In genomic region chr3:96639219-96639618, GRCm38 (mm10) we compare ENCODE assay signal across 9 mouse cellular contexts. TPM values are rescaled to one million over a fixed set of nuclear protein-coding genes. Genes with fewer than 3 reads are reported as not detected.
DNase-seq lines count a peak whose midpoint lies in the region; ATAC-seq and TF ChIP-seq lines count a peak whose summit lies in the region.
"Had no signal": no experiment of that assay in that cellular context is flagged by ENCODE, and none has a peak within 500 bp of the region (broad histone marks: within the 10 kb centered on the region; RNA-seq: fewer than 3 reads in every experiment).

No protein-coding gene starts in this region.

- H3K27ac ChIP-seq in liver, adult 2 months (replicated peaks; ENCODE audit: insufficient read depth, low read depth, low read length) = no peak overlapping the region
- H3K27ac ChIP-seq in liver, embryonic 12.5 days = no peak overlapping the region
- H3K27ac ChIP-seq in cerebellum, adult 2 months (ENCODE audit: insufficient read depth, low read length) = no peak overlapping the region

- DNase-seq in liver, adult 2 months (ENCODE audit: extremely low read depth, low read depth, low spot score) = peak; percentile 59
- DNase-seq in MEL-GATA-1-ER (ENCODE audit: extremely low read depth, low read depth) = peak; percentile 81
- peak; percentile 53 to 73 for DNase-seq in cerebellum, adult 2 months
- DNase-seq in gastrocnemius, postnatal 36 days = peak; percentile 48 to 51
- DNase-seq in left cerebral cortex, postnatal 25 days (ENCODE audit: low spot score in 2 of 2) = peak; percentile 41 to 64
- DNase-seq in retina, postnatal 1 day = peak; percentile 60
- DNase-seq in yolk sac, embryonic 10.5 days (ENCODE audit: low spot score) = peak; percentile 29

- H3K4me3 ChIP-seq in liver, adult 2 months (ENCODE audit: insufficient read depth, low read depth, low read length) = no peak overlapping the region
- no peak overlapping the region for H3K4me3 ChIP-seq in liver, embryonic 12.5 days
- no peak overlapping the region for H3K4me3 ChIP-seq in cerebellum, adult 2 months (replicated peaks; ENCODE audit: insufficient read depth, low read depth, low read length)
- H3K4me3 ChIP-seq: myocyte had no signal

- H3K36me3 ChIP-seq in liver, adult 2 months (ENCODE audit: control insufficient read depth, insufficient read depth, low read length) = peaks cover 15% of the 10 kb centered on the region; the same call in 1 of the 2 replicates
- H3K36me3 ChIP-seq in liver, embryonic 12.5 days = peaks cover 56% of the 10 kb centered on the region

- TF ChIP-seq POLR2A in liver, adult 2 months (IDR thresholded peaks at IDR 0.05; ENCODE audit: extremely low read depth, insufficient read depth, low read length) = no peak
- no peak for TF ChIP-seq POLR2A in cerebellum, adult 2 months (IDR thresholded peaks at IDR 0.05; ENCODE audit: borderline replicate concordance, insufficient read depth, low read length)

- intact Hi-C loops in gastrocnemius, postnatal 36 days (cut with DNase I) = loop anchor here (5.0 kb wide), 2 partner anchors 42 to 57 kb away; partner anchors contain the start of gene Ankrd34a
- intact Hi-C loops in left cerebral cortex, postnatal 25 days (cut with DNase I) = loop anchor here (2.0 to 5.0 kb wide), 3 partner anchors 37 to 92 kb away; partner anchors contain the start of gene Lix1l

- no peak overlapping the region for H3K9ac ChIP-seq in liver, adult 2 months (ENCODE audit: low read depth, low read length)
- H3K9ac ChIP-seq in liver, embryonic 12.5 days = no peak overlapping the region

- no peaks in the 10 kb centered on the region for H3K9me3 ChIP-seq in liver, embryonic 12.5 days (replicated peaks)

- WGBS in liver, adult 2 months = 92% methylated on average over 1 of the region's 1 CpGs
- WGBS in liver, embryonic 12.5 days (ENCODE audit: insufficient replicate concordance) = 52% methylated on average over 1 of the region's 1 CpGs
- WGBS in cerebellum, adult 2 months = 56% methylated on average over 1 of the region's 1 CpGs

- H3K27me3 ChIP-seq in liver, adult 2 months (ENCODE audit: control insufficient read depth, insufficient read depth, low read length) = no peaks in the 10 kb centered on the region
- H3K27me3 ChIP-seq in liver, embryonic 12.5 days (replicated peaks) = no peaks in the 10 kb centered on the region
- no peaks in the 10 kb centered on the region for H3K27me3 ChIP-seq in cerebellum, adult 2 months (ENCODE audit: control insufficient read depth, insufficient read depth, low read length)

- peak; percentile 69 for TF ChIP-seq CTCF in liver, adult 2 months (IDR thresholded peaks at IDR 0.05; ENCODE audit: low read depth, low read length)
- peak; percentile 72 for TF ChIP-seq CTCF in cerebellum, adult 2 months (IDR thresholded peaks at IDR 0.05; ENCODE audit: borderline replicate concordance, insufficient read depth, low read depth, low read length)

- peaks cover 14% of the 10 kb centered on the region for H3K4me1 ChIP-seq in liver, adult 2 months (ENCODE audit: control insufficient read depth, insufficient read depth, low read length)
- H3K4me1 ChIP-seq in liver, embryonic 12.5 days = peaks cover 27% of the 10 kb centered on the region
- H3K4me1 ChIP-seq in cerebellum, adult 2 months (ENCODE audit: control insufficient read depth, insufficient read depth, low read length) = peaks cover 7% of the 10 kb centered on the region

- H3K4me2 ChIP-seq in liver, embryonic 12.5 days = no peak overlapping the region

- peaks cover 4% of the 10 kb centered on the region; the same call in 1 of the 2 replicates for H3K79me2 ChIP-seq in liver, adult 2 months (ENCODE audit: control insufficient read depth, insufficient read depth, low read length)

- no peak for ATAC-seq in liver, embryonic 12.5 days

RNA-seq across cellular contexts. Expression of gene Gm42957, which starts 3.9 kb away (rescaled TPM):
- total RNA-seq in liver, adult 2 months (2014; rRNA removed) = 0.13 and 0.28 TPM in 2 replicates
- polyA plus RNA-seq in liver, adult 2 months (2012; rRNA removed) = not detected in 2 replicates
- 0.05 TPM in 2 replicates for polyA plus RNA-seq in liver, embryonic 12.5 days (2016; fragmentation: Nextera tagmentation; extraction: Ambion mirVana)
- 0.16 and 0.21 TPM in 2 replicates for polyA plus RNA-seq in cerebellum, adult 2 months (2012; rRNA removed)
- total RNA-seq in gastrocnemius, postnatal 36 days (2021) = under 1 TPM in 1 of 2 experiments, not detected in 1; 0.20 TPM
- total RNA-seq in left cerebral cortex, postnatal 25 days (2021) = under 1 TPM; 0.28 to 0.34 TPM

RNA-seq across cellular contexts. Expression of gene Pex11b, which starts 4.0 kb away (rescaled TPM):
- 27.1 and 31.4 TPM in 2 replicates for total RNA-seq in liver, adult 2 months (2014; rRNA removed)
- polyA plus RNA-seq in liver, adult 2 months (2012; rRNA removed) = 33.8 and 40.8 TPM in 2 replicates
- polyA plus RNA-seq in liver, embryonic 12.5 days (2016; fragmentation: Nextera tagmentation; extraction: Ambion mirVana) = 24.9 and 25.6 TPM in 2 replicates
- polyA plus RNA-seq in cerebellum, adult 2 months (2012; rRNA removed) = 61.8 and 62.3 TPM in 2 replicates
- 10 to 100 TPM; 20.0 to 25.5 TPM for total RNA-seq in gastrocnemius, postnatal 36 days (2021)
- total RNA-seq in left cerebral cortex, postnatal 25 days (2021) = 10 to 100 TPM; 51.6 to 53.3 TPM

RNA-seq across cellular contexts. Expression of gene Itga10, which starts 6.2 kb away (rescaled TPM):
- 0.18 and 0.27 TPM in 2 replicates for total RNA-seq in liver, adult 2 months (2014; rRNA removed)
- 0.30 and 0.57 TPM in 2 replicates for polyA plus RNA-seq in liver, adult 2 months (2012; rRNA removed)
- 0.25 and 0.30 TPM in 2 replicates for polyA plus RNA-seq in liver, embryonic 12.5 days (2016; fragmentation: Nextera tagmentation; extraction: Ambion mirVana)
- 4.7 and 5.1 TPM in 2 replicates for polyA plus RNA-seq in cerebellum, adult 2 months (2012; rRNA removed)
- total RNA-seq in gastrocnemius, postnatal 36 days (2021) = 1 to 10 TPM in 1 of 2 experiments, under 1 TPM in 1; 0.84 to 1.2 TPM
- 1 to 10 TPM; 2.3 to 3.5 TPM for total RNA-seq in left cerebral cortex, postnatal 25 days (2021)

RNA-seq across cellular contexts. Expression of gene Rbm8a, which starts 9.5 kb away (rescaled TPM):
- 11.9 and 12.2 TPM in 2 replicates for total RNA-seq in liver, adult 2 months (2014; rRNA removed)
- 6.3 and 7.0 TPM in 2 replicates for polyA plus RNA-seq in liver, adult 2 months (2012; rRNA removed)
- polyA plus RNA-seq in liver, embryonic 12.5 days (2016; fragmentation: Nextera tagmentation; extraction: Ambion mirVana) = 92.6 and 104 TPM in 2 replicates
- polyA plus RNA-seq in cerebellum, adult 2 months (2012; rRNA removed) = 44.6 and 45.4 TPM in 2 replicates
- total RNA-seq in gastrocnemius, postnatal 36 days (2021) = 10 to 100 TPM; 19.9 to 29.7 TPM
- total RNA-seq in left cerebral cortex, postnatal 25 days (2021) = 10 to 100 TPM; 34.2 to 46.3 TPM

RNA-seq across cellular contexts. Expression of gene Ankrd35, which starts 30.7 kb away (rescaled TPM):
- total RNA-seq in liver, adult 2 months (2014; rRNA removed) = under 0.01 TPM in 1 of 2 replicates, not detected in the other
- polyA plus RNA-seq in liver, adult 2 months (2012; rRNA removed) = 0.07 TPM in 1 of 2 replicates, not detected in the other
- polyA plus RNA-seq in liver, embryonic 12.5 days (2016; fragmentation: Nextera tagmentation; extraction: Ambion mirVana) = 0.26 and 0.31 TPM in 2 replicates
- 9.4 and 11.6 TPM in 2 replicates for polyA plus RNA-seq in cerebellum, adult 2 months (2012; rRNA removed)
- under 1 TPM; 0.35 to 0.92 TPM for total RNA-seq in gastrocnemius, postnatal 36 days (2021)
- total RNA-seq in left cerebral cortex, postnatal 25 days (2021) = 1 to 10 TPM; 6.8 to 7.0 TPM

Comparison
In these comparisons a context has a peak if more than half of its experiments do, and no peak if none do; other contexts are left out.
1. DNase-seq: peak in every context shown above with its lines; median percentile 81 in MEL-GATA-1-ER; 63 in cerebellum, adult 2 months; 60 in retina, postnatal 1 day; 59 in liver, adult 2 months; 52 in left cerebral cortex, postnatal 25 days; 50 in gastrocnemius, postnatal 36 days; 29 in yolk sac, embryonic 10.5 days.